Mouse (Mus musculus) layer of hippocampus, adult 9-10 months (tissue): ENCODE measurements around the gene 1810046K07Rik.

ENCODE experiments used
- DNase-seq: peaks from one replicate; pipeline ENCODE4 v3.0.0; 2022; ENCODE audit warnings: low spot score

Gene 1810046K07Rik

DNA sequence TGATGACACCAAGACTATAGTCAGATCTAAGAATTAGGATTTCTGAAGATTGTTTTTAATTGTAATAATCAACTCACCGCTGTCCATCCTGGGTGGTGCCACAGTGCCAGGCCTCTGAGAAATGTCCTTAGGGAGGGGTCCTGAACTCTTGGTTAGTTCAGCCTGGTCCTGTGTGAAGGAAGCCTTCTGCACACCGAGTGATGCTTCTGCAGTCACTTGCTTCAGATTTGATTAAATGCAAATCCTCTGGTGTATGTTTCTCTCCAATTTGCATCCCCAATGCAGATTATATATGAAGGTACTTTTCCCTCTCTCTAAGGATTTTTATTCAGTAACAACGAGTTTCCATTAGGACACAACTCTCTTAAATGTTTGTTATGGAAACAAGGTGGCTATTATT lies at the start of gene 1810046K07Rik:
Gene 1810046K07Rik (minus strand): TSS at position 187 of the 400 bp plus-strand sequence.
- no peak for DNase-seq

GRCm38 (mm10) chr9:51369560-51369959 lies 40.8 kb upstream of the 1810046K07Rik start:
- no peak for DNase-seq

- no peak for DNase-seq
Measured at GRCm38 (mm10) chr9:51367124-51367523, 38.4 kb upstream of the 1810046K07Rik start.

DNA sequence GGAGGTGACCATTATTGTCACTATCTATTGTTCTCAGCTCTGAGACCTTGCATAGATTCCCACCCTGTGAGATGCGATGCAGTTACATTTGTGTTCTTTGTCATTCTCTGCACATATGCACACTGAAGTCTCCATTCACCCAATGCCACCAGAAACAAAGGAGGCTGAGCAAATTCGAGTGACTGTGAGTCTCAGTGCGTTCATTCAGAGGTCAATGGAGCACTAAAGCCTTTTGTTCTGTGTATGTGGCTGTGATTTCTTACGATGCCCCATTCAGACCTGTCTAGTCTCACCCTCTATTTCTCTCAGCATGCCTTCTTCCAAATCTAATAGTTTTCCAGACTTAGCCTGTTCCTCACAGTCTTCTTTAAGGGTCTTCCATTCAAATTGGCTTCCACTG lies 35.3 kb upstream of the 1810046K07Rik start:
- no peak for DNase-seq

DNA sequence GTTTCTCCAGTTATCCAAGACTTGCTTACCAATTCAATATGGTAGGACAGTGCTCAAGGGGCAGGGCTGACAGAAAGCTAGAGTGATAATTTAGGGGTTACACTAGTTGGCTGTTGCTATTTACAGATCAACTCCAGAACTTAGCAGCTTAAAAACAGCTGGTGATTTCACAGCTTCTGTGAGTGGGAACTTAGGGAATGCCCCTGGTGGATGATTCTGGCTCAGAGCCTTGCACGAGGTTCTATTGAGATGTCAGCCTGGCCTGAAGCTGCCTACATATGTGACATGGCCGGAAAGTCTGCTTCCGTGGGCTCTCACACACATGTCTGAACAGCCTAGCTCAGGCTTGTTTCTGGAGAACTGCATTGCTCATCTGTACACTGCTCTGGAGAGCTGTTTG lies 24.8 kb upstream of the 1810046K07Rik start:
- no peak for DNase-seq

- no peak for DNase-seq
Measured at GRCm38 (mm10) chr9:51352896-51353295, 24.2 kb upstream of the 1810046K07Rik start.

DNA sequence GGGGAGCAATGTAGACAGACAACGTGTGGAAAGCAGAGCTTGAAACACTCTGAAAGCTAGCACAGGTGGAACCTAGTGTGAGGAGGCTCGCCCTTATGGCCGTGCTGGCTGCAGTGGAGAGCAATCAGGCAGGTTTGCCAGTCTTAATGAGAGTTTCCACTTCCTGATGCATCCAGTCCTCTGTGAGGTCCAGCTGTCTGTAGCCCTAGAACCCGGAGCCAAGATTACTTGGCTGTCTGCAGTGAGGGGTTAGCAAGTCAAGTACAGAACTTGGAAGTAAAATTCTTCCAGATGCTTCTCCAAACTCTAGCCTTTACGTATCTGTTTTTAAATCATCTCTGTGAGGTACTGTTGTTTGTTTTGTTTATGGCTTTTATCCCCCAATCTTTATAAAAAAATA lies 20.7 kb upstream of the 1810046K07Rik start:
- no peak for DNase-seq

- no peak for DNase-seq
Measured at GRCm38 (mm10) chr9:51345768-51346167, 17.1 kb upstream of the 1810046K07Rik start.

- DNase-seq: peak; percentile 91
Measured at GRCm38 (mm10) chr9:51335294-51336010, 6.7 kb upstream of the 1810046K07Rik start.

DNA sequence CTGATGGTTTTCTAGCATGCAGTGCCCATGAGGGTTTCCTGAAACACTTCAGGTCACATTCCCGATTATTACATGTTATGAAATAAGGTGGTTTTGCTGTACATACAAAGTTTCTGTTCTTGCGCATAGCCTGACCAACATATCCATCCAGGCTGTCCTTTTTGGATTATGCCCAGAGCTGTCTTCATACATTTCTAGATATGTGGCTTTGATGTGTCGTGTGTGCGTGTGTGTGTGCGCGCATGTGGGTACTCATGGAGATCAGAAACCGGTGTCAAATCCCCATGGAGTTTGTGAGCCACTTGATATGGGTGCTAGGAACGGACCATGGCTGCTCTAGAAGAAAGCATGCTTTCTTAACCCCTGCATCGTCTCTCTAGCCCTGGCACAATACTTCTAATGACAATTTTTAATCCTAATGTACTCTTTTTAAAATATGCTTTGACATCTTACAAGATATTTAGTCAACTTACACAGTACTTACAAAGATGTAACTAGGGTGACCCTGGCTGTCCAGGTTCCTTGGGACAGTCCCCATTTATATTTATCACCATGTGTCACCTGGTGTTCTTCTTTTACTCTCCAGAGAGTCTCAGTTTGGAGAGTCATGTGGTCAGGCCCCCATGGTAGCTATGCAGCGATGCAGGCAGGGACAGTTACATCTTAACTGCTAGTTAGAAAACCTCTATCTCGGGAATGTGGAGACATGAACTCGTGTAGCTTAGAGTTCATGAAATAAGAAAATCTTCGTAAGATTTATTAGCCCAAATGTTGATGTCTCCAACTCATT lies 2.9 kb upstream of the 1810046K07Rik start:
- DNase-seq: no peak

- no peak for DNase-seq
Measured at GRCm38 (mm10) chr9:51327555-51327903, 1.2 kb downstream of the 1810046K07Rik start.

DNA sequence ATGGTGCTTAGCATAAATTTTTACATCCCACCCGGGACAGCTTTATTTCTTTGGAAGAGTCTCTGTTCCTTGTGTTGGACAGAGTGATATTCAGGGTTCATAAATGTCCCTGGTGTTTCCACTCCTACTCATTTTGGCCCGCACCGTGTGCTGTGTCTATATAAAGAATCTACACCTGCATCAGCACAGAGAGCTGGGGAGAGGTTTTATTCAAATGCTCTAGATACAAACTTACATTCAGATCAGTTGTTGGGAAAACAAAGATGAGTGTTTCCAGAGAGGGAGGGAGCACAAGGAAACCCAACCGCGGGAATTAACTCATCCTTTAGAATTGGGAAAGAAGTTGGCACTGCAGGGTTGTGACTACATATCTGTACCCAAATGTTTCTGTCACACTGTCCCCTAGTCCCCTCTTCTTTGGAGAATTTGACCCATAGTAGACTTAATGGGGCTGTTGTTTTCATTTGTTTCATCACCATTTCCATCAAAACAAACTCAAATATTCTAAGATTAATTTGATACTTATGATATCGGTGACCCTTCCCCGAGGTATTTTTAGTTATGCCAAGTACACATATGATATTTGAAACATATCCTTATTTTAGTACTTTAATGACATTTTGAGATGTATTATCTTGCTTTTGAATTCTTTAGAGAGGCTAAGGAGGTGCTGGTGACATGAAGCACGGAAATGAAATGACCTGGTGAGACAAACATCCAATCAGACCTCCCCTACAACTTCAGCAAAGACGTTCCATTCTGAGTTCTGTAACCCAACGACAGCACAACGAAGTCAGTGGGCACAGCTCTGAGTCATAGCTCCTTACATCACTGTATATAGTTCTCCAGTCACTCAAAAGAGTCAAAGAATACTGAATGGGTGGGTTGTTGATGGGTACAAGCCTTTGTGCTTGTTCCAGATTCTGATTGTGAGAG lies 1.8 kb downstream of the 1810046K07Rik start:
- DNase-seq: no peak

GRCm38 (mm10) chr9:51324406-51325065 lies 4.2 kb downstream of the 1810046K07Rik start:
- no peak for DNase-seq

- DNase-seq: no peak
Measured at GRCm38 (mm10) chr9:51320096-51320495, 8.6 kb downstream of the 1810046K07Rik start.

DNA sequence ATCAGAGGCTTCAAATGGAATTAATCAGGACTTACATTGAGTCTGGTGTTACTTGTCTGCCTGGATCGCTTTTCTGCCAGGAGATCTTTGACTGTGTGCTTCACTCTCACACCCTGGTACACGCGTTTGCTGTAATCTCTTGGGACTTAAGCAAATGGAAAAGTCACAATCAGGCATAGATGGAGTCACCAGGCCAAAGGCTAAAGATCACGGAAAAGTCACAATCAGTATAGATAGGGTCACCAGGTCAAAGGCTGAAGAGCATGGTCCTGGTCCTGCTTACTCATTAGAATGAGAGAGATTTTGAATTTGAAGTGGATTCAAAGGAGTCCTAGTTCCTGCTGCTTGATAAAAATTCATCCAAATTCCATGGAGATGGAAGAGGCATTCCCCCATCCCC lies 10.5 kb downstream of the 1810046K07Rik start:
- DNase-seq: no peak

GRCm38 (mm10) chr9:51317322-51317721 lies 11.4 kb downstream of the 1810046K07Rik start:
- no peak for DNase-seq

- no peak for DNase-seq
Measured at GRCm38 (mm10) chr9:51315402-51316063, 13.2 kb downstream of the 1810046K07Rik start.

GRCm38 (mm10) chr9:51312554-51313317 lies 16.0 kb downstream of the 1810046K07Rik start:
- no peak for DNase-seq

GRCm38 (mm10) chr9:51310515-51310914 lies 18.2 kb downstream of the 1810046K07Rik start:
- DNase-seq: no peak

- DNase-seq: no peak
Measured at GRCm38 (mm10) chr9:51306351-51306750, 22.4 kb downstream of the 1810046K07Rik start.
